Mouse (Mus musculus) midbrain, embryonic 11.5 days (tissue): ENCODE data around the gene Ces1a. TPM values are rescaled to one million over a fixed set of nuclear protein-coding genes. Genes with fewer than 3 reads are reported as not detected.

Experiments
- ATAC-seq: fragments of 200-750 bp; cut with Nextera tagmentation; 2 replicates; pipeline ENCODE4 v1.8.0; 2017; ENCODE audit warnings: moderate TSS enrichment, moderate library complexity; ENCODE audit not compliant: low FRiP score
- DNase-seq: peaks from one replicate; pipeline ENCODE4 v3.0.0; 2015; ENCODE audit warnings: low spot score; ENCODE audit errors: missing footprints
- H3K27ac ChIP-seq: fragments of 300-500 bp; sonication (generic); 2 replicates; pipeline ENCODE4 v1.5.1; 2014; ENCODE audit warnings: low read depth, low read length
- H3K27me3 ChIP-seq: fragments of 300-500 bp; sonication (generic); 2 replicates; pipeline ENCODE4 v1.6.1; 2014; ENCODE audit warnings: mild to moderate bottlenecking, low read length, moderate library complexity, mixed read lengths; ENCODE audit not compliant: control insufficient read depth, insufficient read depth
- H3K36me3 ChIP-seq: fragments of 300-500 bp; sonication (generic); 2 replicates; pipeline ENCODE4 v1.6.1; 2014; ENCODE audit warnings: mild to moderate bottlenecking, low read length, moderate library complexity, mixed read lengths; ENCODE audit not compliant: control insufficient read depth, insufficient read depth
- H3K4me1 ChIP-seq: fragments of 300-500 bp; sonication (generic); 2 replicates; pipeline ENCODE4 v1.6.1; 2014; ENCODE audit warnings: low read length; ENCODE audit not compliant: control insufficient read depth, insufficient read depth
- H3K4me2 ChIP-seq: fragments of 300-500 bp; sonication (generic); 2 replicates; pipeline ENCODE4 v1.6.1; 2014; ENCODE audit warnings: mild to moderate bottlenecking, moderate library complexity
- H3K4me3 ChIP-seq: fragments of 300-500 bp; sonication (generic); 2 replicates; pipeline ENCODE4 v1.5.1; 2014; ENCODE audit warnings: low read depth, low read length
- H3K9ac ChIP-seq: fragments of 300-500 bp; sonication (generic); 2 replicates; pipeline ENCODE4 v1.6.1; 2014; ENCODE audit warnings: low read length
- H3K9me3 ChIP-seq: fragments of 300-500 bp; sonication (generic); 2 replicates; pipeline ENCODE4 v1.6.1; 2016; ENCODE audit warnings: low read length; ENCODE audit not compliant: control insufficient read depth
- WGBS: fragments of 180-500 bp; shearing (Covaris S2); extraction: QIAGEN DNeasy Blood & Tissue Kit; methylation state at CpG from one replicate; pipeline ENCODE4 v1.1.7; 2014; 5-methylcytosine and 5-hydroxymethylcytosine counted together
- polyA plus RNA-seq: library from polyadenylated mRNA; unstranded; fragments of >200 nt; fragmentation: Nextera tagmentation; extraction: Ambion mirVana; gene quantifications from 2 replicates; pipeline ENCODE4 v1.2.1, GENCODE M21; 2014

Gene Ces1a
- polyA plus RNA-seq, 1 experiment from 2014 or later: not detected

DNA sequence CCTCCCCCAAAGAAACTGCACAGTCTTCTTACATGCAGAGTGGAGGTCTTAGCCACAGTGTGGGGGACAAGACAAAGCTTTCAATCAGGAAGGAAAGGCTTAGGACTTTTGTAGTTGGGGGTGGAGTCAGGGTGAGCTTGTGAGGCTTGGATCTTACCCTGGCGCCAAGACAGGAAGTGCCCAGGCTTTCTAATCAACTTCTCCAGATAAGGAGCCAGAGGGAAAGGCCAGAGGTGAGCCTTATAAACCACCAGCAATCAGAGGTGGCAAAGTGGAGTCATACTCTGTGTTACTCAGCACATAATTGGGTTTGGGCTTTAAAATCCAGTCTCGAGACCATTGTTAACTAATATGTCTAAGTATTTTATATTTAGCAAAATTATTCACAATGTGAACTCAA, 7.2 kb upstream of the Ces1a start:
- Histone ChIP-seq H3K27ac (no peak overlapping the region), H3K4me2 (no peak overlapping the region), H3K9me3 (no peaks in the 10 kb centered on the region), H3K27me3 (no peaks in the 10 kb centered on the region), H3K4me3 (no peak overlapping the region), H3K4me1 (no peaks in the 10 kb centered on the region), H3K9ac (no peak overlapping the region), H3K36me3 (no peaks in the 10 kb centered on the region)
- ATAC-seq: no peak
- 61% methylated on average over 2 of the region's 2 CpGs for WGBS
- DNase-seq: no peak

DNA sequence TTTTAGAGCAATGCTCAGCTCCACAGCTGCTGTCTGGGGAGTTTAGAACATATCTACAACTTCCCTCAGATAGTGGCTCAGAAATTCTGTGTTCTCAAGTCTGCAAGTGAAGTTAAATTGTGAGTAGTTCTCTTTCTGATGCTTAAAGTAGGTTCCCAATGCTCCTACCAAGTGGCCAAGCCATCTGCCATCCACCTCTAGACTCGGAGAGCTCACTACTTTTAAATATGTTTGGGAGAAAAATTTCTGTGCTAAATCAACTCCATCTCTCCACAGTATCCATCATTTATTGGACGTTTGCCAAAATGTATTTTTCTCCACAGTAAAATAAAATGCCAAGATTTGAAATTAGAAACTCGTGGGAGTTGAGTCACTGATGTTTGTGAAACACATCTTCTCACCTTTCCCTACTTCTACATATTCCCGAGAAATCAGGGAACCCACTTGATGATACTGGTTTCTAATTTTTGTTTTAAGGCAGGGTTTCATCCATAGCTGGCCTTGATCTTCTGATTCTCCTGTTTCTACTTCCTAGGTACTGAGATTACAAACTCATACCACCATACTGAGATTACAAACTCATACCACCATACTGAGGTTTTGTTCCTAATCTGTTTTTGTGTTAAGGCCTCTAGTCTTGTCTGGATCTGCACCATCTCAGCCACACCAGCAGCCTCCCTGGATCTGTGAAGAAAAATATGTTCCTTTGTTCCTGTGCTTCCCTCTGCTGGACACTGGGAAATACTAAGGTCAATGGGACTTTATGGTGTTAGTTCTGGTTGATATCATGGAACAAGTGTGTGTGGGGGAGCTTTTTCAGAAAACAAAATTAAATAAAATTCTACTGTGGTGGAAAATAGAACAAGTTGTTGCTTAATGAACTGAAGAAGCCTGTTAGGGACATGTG, 771 bp upstream of the Ces1a start:
- DNase-seq (no peak), ATAC-seq (no peak)
- H3K36me3 ChIP-seq: no peaks in the 10 kb centered on the region
- no peak overlapping the region for H3K27ac ChIP-seq
- no peak overlapping the region for H3K9ac ChIP-seq
- no peak overlapping the region for H3K4me2 ChIP-seq
- H3K9me3 ChIP-seq: no peaks in the 10 kb centered on the region
- H3K27me3 ChIP-seq: no peaks in the 10 kb centered on the region
- no peak overlapping the region for H3K4me3 ChIP-seq
- no peaks in the 10 kb centered on the region for H3K4me1 ChIP-seq
- WGBS: 69% methylated on average over 4 of the region's 4 CpGs

DNA sequence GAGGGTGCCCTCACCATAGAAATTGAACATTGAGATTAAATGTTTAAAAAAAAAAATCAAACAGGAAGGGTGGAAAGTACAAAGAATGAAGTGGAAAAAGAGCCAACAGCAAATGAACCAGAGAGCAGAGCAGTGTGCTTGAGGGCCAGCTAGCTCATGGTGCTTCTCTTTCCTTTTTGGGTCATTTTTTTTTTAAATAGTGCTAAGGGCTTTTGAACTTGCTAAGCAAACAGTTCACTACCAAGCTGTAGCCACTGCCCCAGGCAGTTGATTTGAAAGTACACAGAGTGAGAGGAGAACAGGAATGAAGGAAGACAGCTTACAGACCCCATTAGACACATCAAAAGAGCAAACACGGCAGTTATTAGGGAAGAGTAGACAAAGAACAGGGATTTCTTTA, 4.9 kb downstream of the Ces1a start:
- Histone ChIP-seq H3K27me3 (no peaks in the 10 kb centered on the region), H3K27ac (no peak overlapping the region), H3K4me3 (no peak overlapping the region), H3K4me1 (peaks cover 4% of the 10 kb centered on the region; the same call in 1 of the 2 replicates), H3K4me2 (no peak overlapping the region), H3K9me3 (no peaks in the 10 kb centered on the region), H3K36me3 (no peaks in the 10 kb centered on the region), H3K9ac (no peak overlapping the region)
- WGBS: 55% methylated on average over 1 of the region's 1 CpGs
- DNase-seq (no peak), ATAC-seq (no peak)

DNA sequence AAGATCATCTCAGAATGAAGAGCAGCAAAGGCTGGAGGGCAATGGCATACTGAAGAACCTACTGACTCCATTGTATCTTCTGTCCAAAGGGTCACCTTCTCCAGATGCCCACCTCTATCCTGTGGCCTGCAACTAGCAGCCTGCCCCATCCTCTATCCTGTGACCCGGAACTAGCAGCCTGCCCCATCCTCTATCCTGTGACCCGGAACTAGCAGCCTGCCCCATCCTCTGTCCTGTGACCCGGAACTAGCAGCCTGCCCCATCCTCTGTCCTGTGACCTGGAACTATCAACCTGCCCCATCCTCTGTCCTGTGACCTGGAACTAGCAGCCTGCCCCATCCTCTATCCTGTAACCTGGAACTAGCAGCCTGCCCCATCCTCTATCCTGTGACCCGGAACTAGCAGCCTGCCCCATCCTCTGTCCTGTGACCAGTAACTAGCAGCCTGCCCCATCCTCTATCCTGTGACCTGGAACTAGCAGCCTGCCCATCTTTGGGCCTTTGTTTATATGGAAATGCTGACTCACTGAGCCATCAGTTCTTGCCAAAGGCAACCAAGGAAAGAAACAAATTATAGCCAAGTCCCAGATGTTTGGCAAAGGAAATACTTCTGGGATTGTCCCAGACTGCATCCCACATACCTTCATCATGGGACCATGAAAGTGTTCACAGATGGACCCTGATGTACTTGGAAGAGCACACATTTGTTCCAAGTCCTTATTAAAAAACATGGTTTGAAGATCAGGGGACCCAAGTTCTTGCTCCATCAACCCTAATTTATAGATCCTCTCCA, 7.0 kb downstream of the Ces1a start:
- no peaks in the 10 kb centered on the region for H3K27me3 ChIP-seq
- no peak overlapping the region for H3K4me2 ChIP-seq
- no peaks in the 10 kb centered on the region for H3K9me3 ChIP-seq
- H3K36me3 ChIP-seq: no peaks in the 10 kb centered on the region
- no peak for ATAC-seq
- DNase-seq: no peak
- peaks cover 4% of the 10 kb centered on the region; the same call in 1 of the 2 replicates for H3K4me1 ChIP-seq
- no peak overlapping the region for H3K9ac ChIP-seq
- 85% methylated on average over 4 of the region's 4 CpGs for WGBS
- no peak overlapping the region for H3K4me3 ChIP-seq
- H3K27ac ChIP-seq: no peak overlapping the region

- Histone ChIP-seq H3K9me3 (no peaks in the 10 kb centered on the region), H3K27me3 (no peaks in the 10 kb centered on the region), H3K4me1 (peaks cover 4% of the 10 kb centered on the region; the same call in 1 of the 2 replicates), H3K9ac (no peak overlapping the region), H3K36me3 (no peaks in the 10 kb centered on the region), H3K4me2 (no peak overlapping the region), H3K4me3 (no peak overlapping the region), H3K27ac (no peak overlapping the region)
- 87% methylated on average over 2 of the region's 2 CpGs for WGBS
- no peak for DNase-seq
- ATAC-seq: no peak
Observed at GRCm38 (mm10) chr8:93040256-93040655, 7.7 kb downstream of the Ces1a start.

DNA sequence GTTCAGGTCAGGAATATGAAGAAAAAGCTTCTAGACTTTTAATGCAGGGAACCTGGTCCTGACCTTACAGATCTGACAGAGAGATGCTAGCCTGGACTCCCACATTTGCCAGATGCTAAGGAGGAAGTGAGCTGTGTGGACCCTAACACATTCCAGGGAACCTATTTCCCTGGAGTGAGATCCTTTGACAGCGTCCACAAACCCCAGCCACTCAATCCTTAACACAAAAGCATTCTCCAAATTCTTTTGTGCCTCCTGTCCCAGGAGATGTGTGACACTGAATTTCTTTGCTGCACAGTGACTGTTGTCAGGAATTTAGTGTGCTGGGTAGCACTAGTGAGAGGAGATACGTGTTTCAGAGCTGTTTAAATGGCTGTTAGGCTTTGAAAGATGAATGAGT, 9.2 kb downstream of the Ces1a start:
- DNase-seq: no peak
- no peak overlapping the region for H3K4me3 ChIP-seq
- 5% methylated on average over 2 of the region's 2 CpGs for WGBS
- H3K4me1 ChIP-seq: peaks cover 4% of the 10 kb centered on the region; the same call in 1 of the 2 replicates
- H3K27me3 ChIP-seq: no peaks in the 10 kb centered on the region
- no peak for ATAC-seq
- no peak overlapping the region for H3K9ac ChIP-seq
- H3K4me2 ChIP-seq: no peak overlapping the region
- no peaks in the 10 kb centered on the region for H3K36me3 ChIP-seq
- no peak overlapping the region for H3K27ac ChIP-seq
- H3K9me3 ChIP-seq: no peaks in the 10 kb centered on the region

DNA sequence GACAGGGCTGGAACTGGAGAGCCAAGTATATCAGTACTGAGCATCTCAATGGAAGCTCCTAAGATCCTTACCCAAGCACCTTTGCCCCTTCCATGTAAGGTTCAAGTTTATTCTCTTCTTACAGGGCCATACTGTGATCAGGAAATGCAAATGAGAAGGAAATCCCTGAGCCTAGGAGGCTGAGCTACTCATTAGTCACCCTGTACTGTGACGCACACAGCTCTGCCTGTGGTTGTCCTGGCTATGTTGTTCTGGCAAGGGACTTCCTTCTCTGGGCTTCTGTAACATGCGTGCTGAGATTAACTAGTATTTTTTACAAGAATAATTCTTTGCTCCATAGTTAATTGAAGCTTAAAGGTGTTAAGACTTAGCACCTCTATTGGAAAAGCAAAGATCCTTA, 17.3 kb downstream of the Ces1a start:
- H3K36me3 ChIP-seq: no peaks in the 10 kb centered on the region
- no peak for ATAC-seq
- no peaks in the 10 kb centered on the region for H3K4me1 ChIP-seq

GRCm38 (mm10) chr8:93021738-93022137, 26.3 kb downstream of the Ces1a start:
- Histone ChIP-seq H3K36me3 (no peaks in the 10 kb centered on the region), H3K27ac (no peak overlapping the region), H3K27me3 (no peaks in the 10 kb centered on the region), H3K9me3 (no peaks in the 10 kb centered on the region), H3K4me2 (no peak overlapping the region), H3K4me3 (no peak overlapping the region), H3K4me1 (no peaks in the 10 kb centered on the region), H3K9ac (no peak overlapping the region)
- DNase-seq: no peak
- 70% methylated on average over 5 of the region's 5 CpGs for WGBS
- ATAC-seq: no peak

More for the DNA sequence above, 17.3 kb downstream of the Ces1a start:
- H3K27me3 ChIP-seq: no peaks in the 10 kb centered on the region
- WGBS: 80% methylated on average over 2 of the region's 2 CpGs
- DNase-seq: no peak
- no peak overlapping the region for H3K27ac ChIP-seq
- H3K9me3 ChIP-seq: no peaks in the 10 kb centered on the region
- no peak overlapping the region for H3K4me2 ChIP-seq
- H3K9ac ChIP-seq: no peak overlapping the region
- H3K4me3 ChIP-seq: no peak overlapping the region

DNA sequence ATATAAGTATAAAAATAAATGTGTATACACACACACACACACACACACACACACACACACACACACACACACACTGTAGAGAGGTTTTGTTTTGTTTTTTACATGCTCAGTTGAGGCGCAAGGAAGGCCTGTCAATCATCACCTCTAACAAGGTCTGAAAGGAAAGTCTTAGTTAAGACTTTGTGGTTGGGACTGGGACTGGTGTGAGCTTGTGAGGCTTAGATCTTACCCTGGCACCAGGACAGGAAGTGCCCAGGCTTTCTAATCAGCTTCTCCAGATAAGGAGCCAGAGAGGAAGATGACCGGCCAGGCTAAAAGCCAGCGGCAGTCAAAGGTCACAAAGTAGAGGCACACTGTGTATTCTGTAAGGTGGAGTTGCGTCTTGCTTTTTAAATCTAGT, 33.7 kb downstream of the Ces1a start:
- WGBS: 85% methylated on average over 4 of the region's 4 CpGs

More for the DNA sequence above, 33.7 kb downstream of the Ces1a start:
- DNase-seq (no peak), ATAC-seq (no peak)
- H3K4me1 ChIP-seq: no peaks in the 10 kb centered on the region
- no peak overlapping the region for H3K9ac ChIP-seq
- no peak overlapping the region for H3K4me3 ChIP-seq
- no peak overlapping the region for H3K27ac ChIP-seq
- H3K4me2 ChIP-seq: no peak overlapping the region
- no peaks in the 10 kb centered on the region for H3K9me3 ChIP-seq
- H3K36me3 ChIP-seq: no peaks in the 10 kb centered on the region
- no peaks in the 10 kb centered on the region for H3K27me3 ChIP-seq
